ENCODE assay signal across 8 mouse cellular contexts in the genomic region with DNA sequence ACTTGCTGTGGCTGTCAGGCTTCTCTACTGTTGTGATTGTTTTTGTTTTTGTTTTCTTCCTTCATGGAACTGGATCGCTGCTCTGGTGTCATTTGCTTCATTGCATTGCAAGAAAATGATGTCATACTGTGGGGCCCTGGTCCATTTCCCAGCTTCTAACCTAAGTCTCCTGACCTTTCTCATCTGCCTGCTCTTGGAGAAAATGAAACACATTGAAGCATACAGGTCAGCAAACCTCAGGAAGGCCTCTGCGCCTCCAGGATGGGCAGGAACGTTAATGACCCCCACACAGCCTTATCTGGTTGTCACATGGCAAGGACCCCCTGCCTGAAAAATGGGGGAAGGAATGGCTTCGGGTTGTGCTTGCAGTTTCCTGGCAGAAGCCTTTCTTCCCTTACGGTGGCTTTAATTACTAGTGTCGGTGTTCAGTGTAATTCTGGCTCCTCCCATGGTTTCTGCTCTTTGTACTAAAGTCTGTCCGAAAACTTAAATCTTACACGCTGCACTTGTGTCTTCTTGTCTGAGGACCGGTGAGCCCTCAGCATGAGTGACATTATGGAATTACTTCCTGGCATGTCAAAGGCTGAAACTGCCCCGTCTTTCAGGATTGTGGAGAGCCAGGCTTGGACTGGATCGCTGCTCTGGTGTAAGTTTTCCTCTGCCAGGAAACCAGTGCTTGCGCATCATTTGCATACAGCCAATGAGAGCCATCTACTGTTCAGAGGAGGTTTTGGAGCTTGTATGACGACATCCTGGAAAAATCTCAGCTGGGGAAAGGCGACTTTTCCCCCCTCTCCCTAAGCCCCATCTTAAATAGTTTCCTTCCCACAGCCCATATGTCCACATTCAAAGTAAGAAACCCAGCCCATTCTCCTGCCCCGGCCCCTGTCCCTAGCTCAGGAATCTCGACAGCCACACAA. TPM values are rescaled to one million over a fixed set of nuclear protein-coding genes. Genes with fewer than 3 reads are reported as not detected.
DNase-seq lines count a peak whose midpoint lies in the region; ATAC-seq and TF ChIP-seq lines count a peak whose summit lies in the region.

No protein-coding gene starts in this region.

- no peaks in the 10 kb centered on the region for H3K27me3 ChIP-seq in hindbrain, postnatal 0 days (ENCODE audit: insufficient read depth, low read length)

- no peaks in the 10 kb centered on the region for H3K36me3 ChIP-seq in hindbrain, postnatal 0 days (ENCODE audit: insufficient read depth, low read length)

- no peaks in the 10 kb centered on the region for H3K9me3 ChIP-seq in hindbrain, postnatal 0 days (ENCODE audit: low read length)

- TF ChIP-seq CTCF in hindbrain, postnatal 0 days (IDR thresholded peaks at IDR 0.05; ENCODE audit: low read depth) = peak; percentile 59

- H3K9ac ChIP-seq in hindbrain, postnatal 0 days (replicated peaks; ENCODE audit: low read length) = peak overlapping the region; percentile 41

- peaks cover 8% of the 10 kb centered on the region; the same call in 1 of the 2 replicates for H3K4me1 ChIP-seq in hindbrain, postnatal 0 days (ENCODE audit: insufficient read depth, low read length)

- peak; percentile 93 for ATAC-seq in hindbrain, postnatal 0 days

- 8% methylated on average over 16 of the region's 16 CpGs for WGBS in hindbrain, postnatal 0 days

- peak overlapping the region; percentile 61 for H3K4me2 ChIP-seq in hindbrain, postnatal 0 days (ENCODE audit: low read depth, low read length)

- DNase-seq in WW6 (ENCODE audit: low read depth, low spot score) = peak; percentile 24
- peak; percentile 89 for DNase-seq in embryo, embryonic 10 days (ENCODE audit: low spot score)
- DNase-seq in gastrocnemius, postnatal 10 days = peak; percentile 43
- peak; percentile 89 for DNase-seq in hindbrain, postnatal 0 days (ENCODE audit: low spot score)
- DNase-seq in left cerebral cortex, adult 18-20 months (ENCODE audit: low spot score in 2 of 2) = peak; percentile 40 to 56
- peak; percentile 89 for DNase-seq in lung, postnatal 25 days (ENCODE audit: low spot score)
- peak; percentile 62 to 75 for DNase-seq in right cerebral cortex, adult 2 months (ENCODE audit: low spot score in 2 of 2)
- no peak for DNase-seq in thymus, postnatal 36 days

- H3K27ac ChIP-seq in hindbrain, postnatal 0 days = peak overlapping the region; percentile 75

- peak overlapping the region; percentile 32 for H3K4me3 ChIP-seq in hindbrain, postnatal 0 days (ENCODE audit: low read length)

RNA-seq across cellular contexts. Expression of a gene that starts 33.1 kb away (rescaled TPM):
- not detected for total RNA-seq in gastrocnemius, postnatal 10 days (2021)
- total RNA-seq in hindbrain, postnatal 0 days (2014; rRNA removed) = 1.8 and 7.2 TPM in 2 replicates
- polyA plus RNA-seq in hindbrain, postnatal 0 days (2015; fragmentation: Nextera tagmentation; extraction: Ambion mirVana) = 1.6 and 2.8 TPM in 2 replicates
- total RNA-seq in left cerebral cortex, adult 18-20 months (2021) = under 1 TPM in 1 of 2 experiments, not detected in 1; 0.72 TPM

Comparison
In these comparisons a context has a peak if more than half of its experiments do, and no peak if none do; other contexts are left out.
1. DNase-seq: peak in WW6 (single experiment), embryo, embryonic 10 days (single experiment), gastrocnemius, postnatal 10 days (single experiment), hindbrain, postnatal 0 days (single experiment), left cerebral cortex, adult 18-20 months (2 of 2), lung, postnatal 25 days (single experiment) and right cerebral cortex, adult 2 months (2 of 2); none in thymus, postnatal 36 days (0 of 2).